Mouse (Mus musculus) CH12.LX (cell line): ENCODE results near the gene Actr2.

Experiments used
- CHD2 ChIP-seq: IDR thresholded peaks from 2 replicates; pipeline ENCODE4 v1.6.1; 2011; ENCODE audit warnings: low read length, improper control_type of control experiment
- CTCF ChIP-seq, 2 experiments: IDR thresholded peaks in 1 of 2; conservative IDR thresholded peaks in 1 of 2; 2 replicates each; pipeline ENCODE4 v1.5.1; 2011 to 2012; ENCODE audit warnings: low read depth in 2 of 2, low read length in 2 of 2, improper control_type of control experiment in 1 of 2, inconsistent platforms in 1 of 2, mild to moderate bottlenecking in 1 of 2, moderate library complexity in 1 of 2
- E2F4 ChIP-seq: IDR thresholded peaks from 2 replicates; pipeline ENCODE4 v1.6.1; 2011; ENCODE audit warnings: low read depth, low read length, improper control_type of control experiment; ENCODE audit not compliant: insufficient replicate concordance
- EP300 ChIP-seq: IDR thresholded peaks from 2 replicates; pipeline ENCODE4 v1.6.1; 2011; ENCODE audit warnings: low read length, improper control_type of control experiment
- MAZ ChIP-seq: IDR thresholded peaks from 2 replicates; pipeline ENCODE4 v1.6.1; 2012; ENCODE audit warnings: low read depth, mild to moderate bottlenecking, inconsistent platforms, low read length, improper control_type of control experiment, moderate library complexity
- POLR2A ChIP-seq: IDR thresholded peaks from 2 replicates; pipeline ENCODE4 v1.6.1; 2011; ENCODE audit warnings: low read depth, mild to moderate bottlenecking, improper control_type of control experiment, low read length
- POLR2AphosphoS2 ChIP-seq: IDR thresholded peaks from 2 replicates; pipeline ENCODE4 v1.6.1; 2011; ENCODE audit warnings: low read depth, low read length, improper control_type of control experiment
- RCOR1 ChIP-seq: conservative IDR thresholded peaks from 2 replicates; pipeline ENCODE4 v1.6.1; 2012; ENCODE audit warnings: low read depth, mild to moderate bottlenecking, inconsistent platforms, low read length, improper control_type of control experiment
- ZC3H11A ChIP-seq: IDR thresholded peaks from 2 replicates; pipeline ENCODE4 v1.6.1; 2012; ENCODE audit warnings: low read depth, mild to moderate bottlenecking, inconsistent platforms, low read length, improper control_type of control experiment
- ZMIZ1 ChIP-seq: IDR thresholded peaks from 2 replicates; pipeline ENCODE4 v1.6.1; 2012; ENCODE audit warnings: low read depth, mild to moderate bottlenecking, inconsistent platforms, low read length, improper control_type of control experiment

GRCm38 (mm10) chr11:20068346-20069004 lies 44.2 kb downstream of the Actr2 start:
- TF ChIP-seq ZMIZ1 (no peak), CTCF (conservative IDR thresholded peaks at IDR 0.05 in 1 of 2, IDR thresholded peaks at IDR 0.05 in 1 of 2; ENCODE audit: low read depth in 2 of 2, low read length in 2 of 2) (no peak), ZC3H11A (no peak), CHD2 (no peak), E2F4 (no peak), POLR2A (no peak), POLR2AphosphoS2 (no peak), RCOR1 (no peak), EP300 (peak; percentile 84), MAZ (no peak)
